Mouse (Mus musculus): ENCODE results near the gene Olfr183. TPM values are rescaled to one million over a fixed set of nuclear protein-coding genes. Genes with fewer than 3 reads are reported as not detected.
"Not testable (repeated sequence)": the region's sequence is repeated elsewhere in the genome, so short reads cannot be mapped to it uniquely, and the experiment has no call there.

Gene Olfr183
- polyA plus RNA-seq (2021), result not detected

DNA sequence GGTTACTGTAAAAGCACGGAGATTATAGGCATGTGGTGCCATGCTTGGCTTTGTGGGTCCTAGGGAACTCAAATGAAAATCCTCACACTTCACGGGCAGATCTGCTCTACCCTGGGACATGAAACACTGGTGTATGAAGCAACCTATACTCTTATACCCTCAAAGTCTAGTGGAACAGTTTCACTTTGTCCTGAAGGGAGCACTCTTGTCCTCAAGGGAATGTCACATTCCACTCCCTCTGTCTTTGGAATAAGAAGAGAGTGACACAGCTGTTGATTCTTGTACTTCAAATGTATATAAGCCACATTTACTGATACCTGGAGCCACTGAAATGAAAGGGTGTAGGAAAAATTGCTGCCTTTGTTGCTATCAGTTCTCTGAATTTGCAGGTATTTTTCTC, at the start of gene Olfr183:
Gene Olfr183, plus strand, starts transcription at position 301 of the 400 bp plus-strand sequence.
- ChIA-PET CTCF (no interaction called here), POLR2A (no interaction called here)
- in situ Hi-C loops (cut with MboI; ENCODE audit: low pct_unique_long_range_greater_than_20kb), result no loop called here
- ATAC-seq (no peak), DNase-seq (ENCODE audit: low read depth, low spot score) (no peak)
- no peak for TF ChIP-seq CTCF (IDR thresholded peaks at IDR 0.05)
- peaks cover 5% of the 10 kb centered on the region for H3K27me3 ChIP-seq

DNA sequence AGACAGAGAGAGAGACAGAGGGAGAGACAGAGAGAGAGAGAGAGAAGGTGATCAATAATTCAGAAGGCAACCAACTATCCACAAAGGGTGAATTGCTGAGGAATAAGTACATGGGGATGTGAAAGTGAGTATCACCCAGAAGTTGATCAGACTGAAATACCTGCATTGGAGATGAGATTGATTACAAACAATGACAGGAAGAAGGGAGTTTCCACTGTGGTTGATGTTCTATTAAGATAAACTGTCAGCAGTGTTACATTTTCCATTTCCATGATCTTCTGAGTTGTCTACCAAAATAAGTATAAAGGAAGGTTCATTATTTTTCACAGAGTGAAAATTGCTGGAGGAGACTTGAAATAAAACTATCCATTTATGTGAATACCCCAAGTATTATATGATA, 12.0 kb downstream of the Olfr183 start:
- CTCF ChIA-PET, result no interaction called here
- ATAC-seq (no peak), DNase-seq (ENCODE audit: low read depth, low spot score) (no peak)
- in situ Hi-C loops (cut with MboI; ENCODE audit: low pct_unique_long_range_greater_than_20kb), result no loop called here
- POLR2A ChIA-PET, result no interaction called here
- H3K27me3 ChIP-seq, result no peaks in the 10 kb centered on the region
- TF ChIP-seq CTCF (IDR thresholded peaks at IDR 0.05), result no peak

DNA sequence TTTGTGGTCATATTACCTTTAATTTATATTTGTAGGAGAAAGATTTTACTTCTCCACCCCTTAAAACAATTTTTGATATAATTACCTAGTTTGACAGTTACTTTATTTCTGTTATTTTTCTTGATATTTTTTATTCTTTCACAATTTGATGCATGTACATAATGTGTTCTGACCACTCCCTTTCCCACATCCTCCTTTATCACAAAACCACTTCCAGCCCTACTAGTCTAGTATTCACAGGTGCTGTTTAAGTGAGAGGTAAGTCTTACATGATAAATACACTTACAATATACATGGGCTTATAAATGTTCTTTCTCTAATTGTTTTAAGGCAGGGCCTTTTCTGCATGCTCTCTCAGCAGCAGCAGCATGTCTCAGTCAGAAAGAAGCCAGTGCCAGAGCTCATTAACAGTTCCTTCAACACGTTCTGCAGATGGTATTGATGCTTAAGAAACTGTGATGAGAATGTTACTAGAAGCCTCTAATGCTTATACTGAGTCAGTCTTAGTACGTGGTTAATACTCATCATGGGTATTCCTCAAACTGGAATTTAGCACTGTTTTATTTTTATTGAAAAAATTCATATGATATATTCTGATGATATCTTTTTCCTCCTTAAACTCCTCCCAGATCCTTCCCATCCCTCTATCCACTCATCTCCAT, 18.3 kb downstream of the Olfr183 start:
- TF ChIP-seq CTCF (IDR thresholded peaks at IDR 0.05), result no peak
- ATAC-seq (no peak), DNase-seq (ENCODE audit: low read depth, low spot score) (no peak)
- H3K27me3 ChIP-seq, result no peaks in the 10 kb centered on the region
- in situ Hi-C loops (cut with MboI; ENCODE audit: low pct_unique_long_range_greater_than_20kb), result no loop called here
- CTCF ChIA-PET, result no interaction called here
- POLR2A ChIA-PET, result no interaction called here

DNA sequence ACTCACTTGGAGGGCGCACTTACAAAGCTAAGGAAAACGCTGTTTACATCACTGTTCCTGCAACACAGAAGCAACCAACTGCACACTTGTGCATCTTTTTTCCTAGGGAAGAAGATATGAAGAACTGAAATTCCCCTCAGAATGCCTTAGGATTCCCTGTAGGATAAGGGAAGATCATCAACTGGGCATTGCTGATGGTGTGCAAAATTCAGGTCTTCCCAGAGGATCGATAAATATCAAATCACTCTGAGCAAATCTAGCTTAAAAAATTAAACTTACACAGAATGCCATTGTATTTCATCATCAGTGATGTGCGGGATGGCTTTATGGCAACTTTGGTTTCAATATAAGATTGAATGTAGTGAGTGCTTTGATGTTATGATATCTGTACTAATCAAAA, 35.0 kb downstream of the Olfr183 start, which contains the start of gene Olfr186:
Gene Olfr186, minus strand, starts transcription at position 101 of the 400 bp plus-strand sequence.
- in situ Hi-C loops (cut with MboI; ENCODE audit: low pct_unique_long_range_greater_than_20kb), result no loop called here
- ATAC-seq (no peak), DNase-seq (ENCODE audit: low read depth, low spot score) (no peak)
- CTCF ChIA-PET, result no interaction called here
- peaks cover 5% of the 10 kb centered on the region for H3K27me3 ChIP-seq
- POLR2A ChIA-PET, result no interaction called here
- no peak for TF ChIP-seq CTCF (IDR thresholded peaks at IDR 0.05)

DNA sequence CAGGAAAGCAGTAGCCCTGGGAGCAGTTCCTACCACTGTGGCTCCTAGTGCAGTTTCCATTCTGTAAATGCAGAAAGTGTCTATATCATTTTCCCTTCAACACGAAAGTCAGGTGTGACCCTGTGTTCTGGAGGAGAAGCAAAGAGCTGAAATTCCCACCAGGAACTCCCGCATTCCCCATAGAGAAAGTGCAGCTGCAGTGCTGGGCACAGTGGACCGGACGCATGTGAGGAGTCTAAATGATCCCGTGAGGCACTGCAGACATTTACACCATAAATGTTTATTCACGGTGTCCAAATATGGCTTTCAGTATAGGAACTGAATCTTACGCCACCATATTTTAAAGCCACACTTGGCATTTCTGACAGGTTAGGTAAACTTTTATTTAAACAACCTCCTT, 44.6 kb downstream of the Olfr183 start, which contains the start of gene Olfr187:
Gene Olfr187, minus strand, starts transcription at position 58 of the 400 bp plus-strand sequence.
- DNase-seq (ENCODE audit: low read depth, low spot score) (no peak), ATAC-seq (no peak)
- H3K27me3 ChIP-seq, result no peaks in the 10 kb centered on the region
- POLR2A ChIA-PET, result no interaction called here
- no peak for TF ChIP-seq CTCF (IDR thresholded peaks at IDR 0.05)
- CTCF ChIA-PET, result no interaction called here
- in situ Hi-C loops (cut with MboI; ENCODE audit: low pct_unique_long_range_greater_than_20kb), result no loop called here

DNA sequence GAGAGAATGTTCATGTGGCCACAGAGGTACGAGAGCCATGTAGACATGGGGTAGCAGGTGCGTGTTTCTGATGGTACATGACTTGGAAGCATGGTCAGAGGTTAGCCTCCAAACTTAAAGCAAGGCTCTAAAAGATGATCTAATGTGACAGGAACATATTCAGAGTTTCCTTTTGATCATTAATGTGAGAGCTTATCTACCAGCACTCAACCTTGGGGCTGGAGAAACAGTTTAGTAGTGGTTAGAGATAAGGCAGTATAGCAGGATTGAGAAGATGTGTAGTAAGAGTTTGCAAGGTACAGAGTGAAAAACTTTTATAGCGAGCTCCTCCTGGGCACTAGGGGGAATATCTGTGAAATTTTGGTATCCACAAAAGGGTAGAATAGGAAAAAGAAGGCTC, 50.7 kb downstream of the Olfr183 start:
- DNase-seq (ENCODE audit: low read depth, low spot score) (no peak), ATAC-seq (no peak)
- CTCF ChIA-PET, result no interaction called here
- POLR2A ChIA-PET, result no interaction called here
- TF ChIP-seq CTCF (IDR thresholded peaks at IDR 0.05), result no peak
- H3K27me3 ChIP-seq, result no peaks in the 10 kb centered on the region
- in situ Hi-C loops (cut with MboI; ENCODE audit: low pct_unique_long_range_greater_than_20kb), result no loop called here

DNA sequence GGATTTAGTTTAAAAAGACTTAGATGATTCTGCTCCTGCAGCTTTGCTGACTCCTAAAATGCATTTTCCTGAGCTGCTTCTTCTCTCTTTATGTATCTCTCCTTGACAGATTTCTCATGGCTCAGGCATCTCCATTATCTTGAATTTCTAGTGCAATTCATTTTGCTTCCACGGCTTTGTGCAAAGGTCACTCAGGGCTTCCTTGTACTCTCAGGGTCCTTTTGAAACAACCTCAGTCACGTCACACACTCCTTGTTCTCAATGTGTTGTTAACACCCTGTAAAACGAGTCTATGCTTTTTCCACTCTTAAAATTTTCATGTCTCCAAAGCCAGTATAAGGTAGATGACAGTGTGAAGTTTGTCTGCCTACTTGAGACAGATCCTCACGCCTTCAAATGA, 52.4 kb downstream of the Olfr183 start:
- in situ Hi-C loops (cut with MboI; ENCODE audit: low pct_unique_long_range_greater_than_20kb), result no loop called here
- POLR2A ChIA-PET, result no interaction called here
- CTCF ChIA-PET, result no interaction called here

DNA sequence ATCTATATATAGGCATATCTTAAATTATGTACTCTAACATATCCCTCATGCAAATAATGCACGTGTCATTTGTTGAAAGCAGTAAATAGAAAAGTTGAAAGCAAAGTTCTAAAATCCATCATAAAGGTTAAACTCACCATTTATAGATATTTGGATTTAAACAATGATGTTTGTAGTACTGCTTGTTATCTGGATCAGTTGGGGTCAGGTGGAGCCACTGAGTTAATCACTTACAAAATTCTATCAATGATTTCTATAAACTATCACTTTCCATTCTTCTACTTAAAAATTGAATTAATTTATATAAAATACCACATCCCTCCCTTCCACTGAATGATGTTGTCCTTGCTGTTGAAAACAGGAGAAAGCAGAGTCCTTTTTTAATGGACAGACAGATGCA, 53.7 kb downstream of the Olfr183 start:
- no peak for ATAC-seq
- in situ Hi-C loops (cut with MboI; ENCODE audit: low pct_unique_long_range_greater_than_20kb), result no loop called here
- POLR2A ChIA-PET, result no interaction called here

More for the DNA sequence above, 52.4 kb downstream of the Olfr183 start:
- no peak for TF ChIP-seq CTCF (IDR thresholded peaks at IDR 0.05)
- no peaks in the 10 kb centered on the region for H3K27me3 ChIP-seq
- DNase-seq (ENCODE audit: low read depth, low spot score) (no peak), ATAC-seq (no peak)

DNA sequence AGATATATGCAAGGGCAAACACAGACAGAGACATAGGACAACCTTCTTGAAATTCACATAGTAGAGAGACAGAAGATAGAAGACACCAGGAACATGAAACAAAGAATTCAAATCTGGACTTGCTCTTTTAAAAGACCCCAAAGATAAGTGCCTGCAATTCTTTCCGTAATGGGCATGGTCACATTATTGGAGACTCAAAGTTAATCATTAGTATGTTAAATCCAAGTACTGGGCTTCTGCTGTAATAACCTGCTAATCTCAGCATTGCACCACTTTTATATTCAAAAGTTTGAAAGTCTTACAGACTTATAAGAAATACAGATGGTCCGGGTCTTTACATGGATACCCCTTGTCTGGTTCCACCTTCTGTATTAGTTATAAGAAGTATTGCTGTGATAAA, 54.1 kb downstream of the Olfr183 start:
- in situ Hi-C loops (cut with MboI; ENCODE audit: low pct_unique_long_range_greater_than_20kb); ATAC-seq: not testable (repeated sequence)

More for the DNA sequence above, 53.7 kb downstream of the Olfr183 start:
- no peaks in the 10 kb centered on the region for H3K27me3 ChIP-seq
- no peak for TF ChIP-seq CTCF (IDR thresholded peaks at IDR 0.05)
- DNase-seq (ENCODE audit: low read depth, low spot score), result no peak
- CTCF ChIA-PET, result no interaction called here

More for the DNA sequence above, 54.1 kb downstream of the Olfr183 start:
- H3K27me3 ChIP-seq; POLR2A ChIA-PET; DNase-seq (ENCODE audit: low read depth, low spot score); CTCF ChIA-PET: not testable (repeated sequence)

Other genes with a start within 250 kb of the Olfr183 start
- gene Olfr172, start 232.2 kb upstream of the Olfr183 start, polyA plus RNA-seq (2021), result not detected
- gene Olfr173, start 195.1 kb upstream of the Olfr183 start, polyA plus RNA-seq (2021), result not detected
- gene Olfr175-ps1, start 168.6 kb upstream of the Olfr183 start, polyA plus RNA-seq (2021), result not detected
- gene Olfr177, start 120.6 kb upstream of the Olfr183 start, polyA plus RNA-seq (2021), result not detected
- not detected for gene Olfr178, start 103.3 kb upstream of the Olfr183 start, polyA plus RNA-seq (2021)
- gene Olfr181, start 66.6 kb upstream of the Olfr183 start, polyA plus RNA-seq (2021), result not detected
- gene Olfr180, start 66.0 kb upstream of the Olfr183 start, polyA plus RNA-seq (2021), result not detected
- not detected for gene Olfr186, start 34.9 kb downstream of the Olfr183 start, polyA plus RNA-seq (2021)
- not detected for gene Olfr187, start 44.4 kb downstream of the Olfr183 start, polyA plus RNA-seq (2021)
- gene Olfr190, start 82.6 kb downstream of the Olfr183 start, polyA plus RNA-seq (2021), result not detected
- gene Olfr191, start 94.5 kb downstream of the Olfr183 start, polyA plus RNA-seq (2021), result not detected
- gene Olfr193, start 116.5 kb downstream of the Olfr183 start, polyA plus RNA-seq (2021), result not detected
- gene Olfr194, start 125.7 kb downstream of the Olfr183 start, polyA plus RNA-seq (2021), result not detected
- gene Olfr195, start 151.7 kb downstream of the Olfr183 start, polyA plus RNA-seq (2021), result not detected
- not detected for gene Olfr196, start 175.1 kb downstream of the Olfr183 start, polyA plus RNA-seq (2021)
- not detected for gene Olfr198, start 208.2 kb downstream of the Olfr183 start, polyA plus RNA-seq (2021)
- gene Olfr199, start 224.4 kb downstream of the Olfr183 start, polyA plus RNA-seq (2021), result not detected